Mouse (Mus musculus): ENCODE data around the gene Hcn3. TPM values are rescaled to one million over a fixed set of nuclear protein-coding genes. Genes with fewer than 3 reads are reported as not detected.

Gene Hcn3
- polyA plus RNA-seq, 2 experiments from 2014 or later, result 0.50 to 0.69 TPM

Other genes starting within 250 kb of the Hcn3 start
- gene Msto1, start 246.2 kb downstream of the Hcn3 start, polyA plus RNA-seq (2017; shearing (Covaris generic)), result 10 to 100 TPM; 23.7 to 30.8 TPM
- 10 to 100 TPM; 32.0 to 37.4 TPM for gene Ash1l, start 209.6 kb downstream of the Hcn3 start, polyA plus RNA-seq (2017; shearing (Covaris generic))
- 100 to 1,000 TPM; 122 to 130 TPM for gene Dap3, start 209.0 kb downstream of the Hcn3 start, polyA plus RNA-seq (2017; shearing (Covaris generic))
- 10 to 100 TPM; 54.4 to 70.3 TPM for gene Rusc1, start 66.9 kb downstream of the Hcn3 start, polyA plus RNA-seq (2017; shearing (Covaris generic))
- under 1 TPM in 1 of 2 experiments, not detected in 1; 0.23 TPM for gene Gm43738, start 59.1 kb downstream of the Hcn3 start, polyA plus RNA-seq (2017; shearing (Covaris generic))
- gene Fdps, start 58.2 kb downstream of the Hcn3 start, polyA plus RNA-seq (2017; shearing (Covaris generic)), result 10 to 100 TPM; 75.1 to 83.8 TPM
- gene Pklr, start 24.1 kb downstream of the Hcn3 start, polyA plus RNA-seq (2017; shearing (Covaris generic)), result not detected
- 10 to 100 TPM; 12.4 to 18.5 TPM for gene Clk2, start 4.6 kb upstream of the Hcn3 start, polyA plus RNA-seq (2017; shearing (Covaris generic))
- 100 to 1,000 TPM; 160 to 182 TPM for gene Scamp3, start 17.3 kb upstream of the Hcn3 start, polyA plus RNA-seq (2017; shearing (Covaris generic))
- gene Fam189b, start 22.9 kb upstream of the Hcn3 start, polyA plus RNA-seq (2017; shearing (Covaris generic)), result 100 to 1,000 TPM; 158 to 168 TPM
- 10 to 100 TPM; 72.1 to 75.6 TPM for gene Gba, start 42.7 kb upstream of the Hcn3 start, polyA plus RNA-seq (2017; shearing (Covaris generic))
- 1 to 10 TPM in 1 of 2 experiments, under 1 TPM in 1; 0.22 to 2.4 TPM for gene Thbs3, start 55.0 kb upstream of the Hcn3 start, polyA plus RNA-seq (2017; shearing (Covaris generic))
- 100 to 1,000 TPM in 1 of 2 experiments, 10 to 100 TPM in 1; 90.7 to 112 TPM for gene Mtx1, start 66.9 kb upstream of the Hcn3 start, polyA plus RNA-seq (2017; shearing (Covaris generic))
- gene Muc1, start 68.9 kb upstream of the Hcn3 start, polyA plus RNA-seq (2017; shearing (Covaris generic)), result under 1 TPM; 0.88 to 0.97 TPM
- gene Krtcap2, start 85.8 kb upstream of the Hcn3 start, polyA plus RNA-seq (2017; shearing (Covaris generic)), result 100 to 1,000 TPM; 275 to 319 TPM
- gene Trim46, start 86.1 kb upstream of the Hcn3 start, polyA plus RNA-seq (2017; shearing (Covaris generic)), result 1 to 10 TPM; 2.1 to 3.4 TPM
- 100 to 1,000 TPM; 124 to 160 TPM for gene Dpm3, start 99.2 kb upstream of the Hcn3 start, polyA plus RNA-seq (2017; shearing (Covaris generic))
- gene Slc50a1, start 110.4 kb upstream of the Hcn3 start, polyA plus RNA-seq (2017; shearing (Covaris generic)), result 100 to 1,000 TPM; 195 to 254 TPM
- gene Efna1, start 120.9 kb upstream of the Hcn3 start, polyA plus RNA-seq (2017; shearing (Covaris generic)), result not detected
- gene Efna3, start 162.8 kb upstream of the Hcn3 start, polyA plus RNA-seq (2017; shearing (Covaris generic)), result not detected
- gene Efna4, start 177.8 kb upstream of the Hcn3 start, polyA plus RNA-seq (2017; shearing (Covaris generic)), result under 1 TPM; 0.28 to 0.50 TPM
- gene Adam15, start 189.8 kb upstream of the Hcn3 start, polyA plus RNA-seq (2017; shearing (Covaris generic)), result 10 to 100 TPM in 1 of 2 experiments, 1 to 10 TPM in 1; 7.7 to 12.7 TPM
- gene Dcst2, start 201.8 kb upstream of the Hcn3 start, polyA plus RNA-seq (2017; shearing (Covaris generic)), result under 1 TPM in 1 of 2 experiments, not detected in 1; 0.15 TPM
- gene Dcst1, start 205.1 kb upstream of the Hcn3 start, polyA plus RNA-seq (2017; shearing (Covaris generic)), result under 1 TPM; 0.54 to 0.79 TPM
- gene Zbtb7b, start 234.6 kb upstream of the Hcn3 start, polyA plus RNA-seq (2017; shearing (Covaris generic)), result 10 to 100 TPM; 13.2 to 16.5 TPM
- 1 to 10 TPM in 1 of 2 experiments, not detected in 1; 2.4 TPM for gene Lenep, start 242.6 kb upstream of the Hcn3 start, polyA plus RNA-seq (2017; shearing (Covaris generic))